Mouse (Mus musculus): ENCODE data around the gene Smg5. TPM values are rescaled to one million over a fixed set of nuclear protein-coding genes. Genes with fewer than 3 reads are reported as not detected.
"Not testable (repeated sequence)": the region's sequence is repeated elsewhere in the genome, so short reads cannot be mapped to it uniquely, and the experiment has no call there.

The Smg5 gene
- polyA plus RNA-seq, 1 experiment: 65.6 TPM

DNA sequence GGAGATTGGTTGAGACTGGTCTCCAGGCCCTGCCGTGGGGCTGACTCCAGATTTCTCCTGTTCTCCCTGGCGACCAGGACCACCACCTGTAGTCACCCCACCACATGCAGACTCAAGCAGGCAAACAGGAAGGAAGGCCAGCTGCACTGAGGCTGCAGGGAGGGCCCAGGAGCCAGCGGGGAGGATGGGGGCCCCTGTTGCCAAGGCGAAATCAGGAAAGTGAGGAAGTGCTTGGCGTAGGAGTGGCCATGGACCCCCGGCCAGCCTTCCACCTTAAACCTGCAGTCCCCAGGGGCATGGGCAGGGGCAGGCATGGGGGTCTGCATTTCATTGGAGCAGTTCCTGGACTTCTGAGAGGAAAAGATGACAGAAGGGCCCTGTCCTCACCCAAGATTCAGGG, 25.0 kb downstream of the Smg5 start:
- peaks cover 2% of the 10 kb centered on the region for H3K4me1 ChIP-seq (ENCODE audit: control insufficient read depth, insufficient read depth, low read length)
- WGBS: 24% methylated on average over 6 of the region's 6 CpGs

GRCm38 (mm10) chr3:88361612-88362313, 25.7 kb downstream of the Smg5 start:
- no peak overlapping the region for H3K27ac ChIP-seq (ENCODE audit: control insufficient read depth, insufficient read depth, low read depth, low read length, poor library complexity)
- WGBS: 78% methylated on average over 2 of the region's 2 CpGs
- H3K4me3 ChIP-seq (replicated peaks; ENCODE audit: control insufficient read depth, low read depth, low read length): no peak overlapping the region
- TF ChIP-seq CTCF (IDR thresholded peaks at IDR 0.05; ENCODE audit: control insufficient read depth, insufficient read depth, low read length) (no peak), POLR2A (IDR thresholded peaks at IDR 0.05; ENCODE audit: borderline replicate concordance, control insufficient read depth, low read depth, low read length) (no peak)
- H3K4me1 ChIP-seq (ENCODE audit: control insufficient read depth, insufficient read depth, low read length): peaks cover 2% of the 10 kb centered on the region

More for the DNA sequence above, 25.0 kb downstream of the Smg5 start:
- H3K4me3 ChIP-seq (replicated peaks; ENCODE audit: control insufficient read depth, low read depth, low read length): no peak overlapping the region
- H3K27ac ChIP-seq (ENCODE audit: control insufficient read depth, insufficient read depth, low read depth, low read length, poor library complexity): no peak overlapping the region
- TF ChIP-seq POLR2A (IDR thresholded peaks at IDR 0.05; ENCODE audit: borderline replicate concordance, control insufficient read depth, low read depth, low read length): no peak
- no peak for TF ChIP-seq CTCF (IDR thresholded peaks at IDR 0.05; ENCODE audit: control insufficient read depth, insufficient read depth, low read length)

DNA sequence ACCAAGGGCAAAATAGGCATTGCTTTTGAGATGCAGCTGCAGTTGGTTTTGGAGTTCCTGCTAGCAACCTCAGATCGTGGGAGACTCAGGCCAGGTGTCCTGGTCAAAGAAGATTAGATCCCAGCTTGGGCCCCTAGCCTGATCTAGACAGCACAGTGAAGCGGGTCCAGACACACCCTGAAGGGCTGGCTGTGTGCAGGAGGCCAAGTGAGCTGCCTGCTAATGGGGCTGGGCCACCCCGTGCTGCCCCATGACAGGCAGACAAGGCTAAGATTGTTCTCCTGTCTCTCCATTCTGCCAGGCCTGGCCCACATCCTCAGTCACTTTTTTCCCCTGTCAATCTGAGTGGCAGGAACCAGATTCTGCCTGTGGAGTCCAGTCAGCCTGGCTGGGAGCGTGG, 27.6 kb downstream of the Smg5 start:
- Histone ChIP-seq H3K4me3 (replicated peaks; ENCODE audit: control insufficient read depth, low read depth, low read length) (no peak overlapping the region), H3K27ac (ENCODE audit: control insufficient read depth, insufficient read depth, low read depth, low read length, poor library complexity) (peak overlapping the region; percentile 2; the same call in 1 of the 2 replicates), H3K4me1 (ENCODE audit: control insufficient read depth, insufficient read depth, low read length) (peaks cover 2% of the 10 kb centered on the region)
- TF ChIP-seq POLR2A (IDR thresholded peaks at IDR 0.05; ENCODE audit: borderline replicate concordance, control insufficient read depth, low read depth, low read length) (no peak), CTCF (IDR thresholded peaks at IDR 0.05; ENCODE audit: control insufficient read depth, insufficient read depth, low read length) (no peak)
- WGBS: 55% methylated on average over 4 of the region's 4 CpGs

- no peak within 1 kb of the TSS for H3K4me3 ChIP-seq (replicated peaks; ENCODE audit: control insufficient read depth, low read depth, low read length)
- 52% methylated on average over 16 of the region's 16 CpGs for WGBS
- peak within 1 kb of the TSS; percentile 2; the same call in 1 of the 2 replicates for H3K27ac ChIP-seq (ENCODE audit: control insufficient read depth, insufficient read depth, low read depth, low read length, poor library complexity)
- TF ChIP-seq POLR2A (IDR thresholded peaks at IDR 0.05; ENCODE audit: borderline replicate concordance, control insufficient read depth, low read depth, low read length) (no peak), CTCF (IDR thresholded peaks at IDR 0.05; ENCODE audit: control insufficient read depth, insufficient read depth, low read length) (no peak)
- peaks cover 2% of the 10 kb centered on the region for H3K4me1 ChIP-seq (ENCODE audit: control insufficient read depth, insufficient read depth, low read length)
Observed at GRCm38 (mm10) chr3:88364337-88364736, 28.3 kb downstream of the Smg5 start, which contains the start of gene Paqr6. Gene Paqr6 (plus strand): TSS chr3:88364584.

GRCm38 (mm10) chr3:88365705-88366361, 29.8 kb downstream of the Smg5 start:
- WGBS: 50% methylated on average over 34 of the region's 34 CpGs
- H3K4me1 ChIP-seq (ENCODE audit: control insufficient read depth, insufficient read depth, low read length): peaks cover 2% of the 10 kb centered on the region
- no peak overlapping the region; the same call in 1 of the 2 replicates for H3K27ac ChIP-seq (ENCODE audit: control insufficient read depth, insufficient read depth, low read depth, low read length, poor library complexity)
- no peak for TF ChIP-seq POLR2A (IDR thresholded peaks at IDR 0.05; ENCODE audit: borderline replicate concordance, control insufficient read depth, low read depth, low read length)
- TF ChIP-seq CTCF (IDR thresholded peaks at IDR 0.05; ENCODE audit: control insufficient read depth, insufficient read depth, low read length): no peak
- H3K4me3 ChIP-seq (replicated peaks; ENCODE audit: control insufficient read depth, low read depth, low read length): no peak overlapping the region

DNA sequence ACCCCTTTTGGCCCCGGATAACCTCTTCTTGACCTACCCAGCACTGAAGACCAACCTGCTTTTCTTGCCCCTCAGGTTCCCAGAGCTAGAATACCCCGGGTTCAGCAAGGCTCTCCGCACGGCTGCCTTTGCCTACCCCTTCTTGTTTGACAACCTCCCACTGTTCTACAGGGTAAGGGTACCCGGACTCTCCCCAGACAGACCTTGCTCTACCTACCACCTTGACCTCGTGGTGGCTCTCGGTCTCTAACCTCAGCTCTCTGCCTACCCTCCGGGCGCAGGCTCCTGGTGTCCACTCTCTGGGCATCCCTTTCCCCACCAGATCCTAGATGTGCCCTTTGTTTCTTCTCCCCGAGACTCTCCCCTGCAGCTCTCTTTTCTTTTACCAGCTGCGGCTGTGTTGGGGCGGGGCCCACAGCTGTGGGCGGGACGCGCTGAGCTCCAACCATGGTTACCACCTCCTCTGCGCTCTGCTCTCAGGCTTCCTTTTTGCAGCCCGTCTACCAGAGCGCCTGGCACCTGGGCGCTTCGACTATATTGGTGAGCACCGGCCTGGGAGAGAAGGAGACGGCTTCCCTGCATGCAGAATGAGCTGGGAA, 30.9 kb downstream of the Smg5 start:
- 7% methylated on average over 22 of the region's 22 CpGs for WGBS
- H3K27ac ChIP-seq (ENCODE audit: control insufficient read depth, insufficient read depth, low read depth, low read length, poor library complexity); H3K4me3 ChIP-seq (replicated peaks; ENCODE audit: control insufficient read depth, low read depth, low read length); H3K4me1 ChIP-seq (ENCODE audit: control insufficient read depth, insufficient read depth, low read length): not testable (repeated sequence)

- not testable (repeated sequence) for H3K4me1 ChIP-seq (ENCODE audit: control insufficient read depth, insufficient read depth, low read length); H3K4me3 ChIP-seq (replicated peaks; ENCODE audit: control insufficient read depth, low read depth, low read length); H3K27ac ChIP-seq (ENCODE audit: control insufficient read depth, insufficient read depth, low read depth, low read length, poor library complexity)
- 69% methylated on average over 3 of the region's 7 CpGs for WGBS
Observed at GRCm38 (mm10) chr3:88367517-88367916, 31.5 kb downstream of the Smg5 start.

GRCm38 (mm10) chr3:88368511-88368910, 32.5 kb downstream of the Smg5 start:
- not testable (repeated sequence) for H3K4me3 ChIP-seq (replicated peaks; ENCODE audit: control insufficient read depth, low read depth, low read length); H3K27ac ChIP-seq (ENCODE audit: control insufficient read depth, insufficient read depth, low read depth, low read length, poor library complexity); H3K4me1 ChIP-seq (ENCODE audit: control insufficient read depth, insufficient read depth, low read length)
- 79% methylated on average over 7 of the region's 7 CpGs for WGBS

DNA sequence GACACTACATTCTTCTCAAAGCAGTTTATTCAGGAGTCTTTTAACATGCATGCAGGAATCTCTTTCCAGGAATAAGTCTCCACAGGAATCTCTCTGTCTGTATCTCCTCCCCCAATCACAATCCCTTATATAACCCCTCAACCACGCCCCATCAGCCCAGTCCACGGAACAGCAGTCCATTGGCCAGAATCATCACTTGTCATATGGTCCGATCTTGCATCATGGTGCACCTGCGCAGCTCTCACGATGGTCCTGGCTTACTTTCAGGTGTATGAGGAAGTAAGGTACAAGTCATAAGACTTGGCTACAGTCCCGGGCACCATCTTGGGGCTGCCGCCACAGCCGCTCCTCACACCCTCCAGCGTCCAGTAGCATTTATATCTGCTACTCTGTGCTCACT, 36.6 kb downstream of the Smg5 start, which contains the start of gene Bglap3:
Bglap3 (minus strand) TSS at position 101 of the 400 bp plus-strand sequence.
- 86% methylated on average over 9 of the region's 9 CpGs for WGBS
- H3K4me3 ChIP-seq (replicated peaks; ENCODE audit: control insufficient read depth, low read depth, low read length); H3K4me1 ChIP-seq (ENCODE audit: control insufficient read depth, insufficient read depth, low read length); H3K27ac ChIP-seq (ENCODE audit: control insufficient read depth, insufficient read depth, low read depth, low read length, poor library complexity): not testable (repeated sequence)

DNA sequence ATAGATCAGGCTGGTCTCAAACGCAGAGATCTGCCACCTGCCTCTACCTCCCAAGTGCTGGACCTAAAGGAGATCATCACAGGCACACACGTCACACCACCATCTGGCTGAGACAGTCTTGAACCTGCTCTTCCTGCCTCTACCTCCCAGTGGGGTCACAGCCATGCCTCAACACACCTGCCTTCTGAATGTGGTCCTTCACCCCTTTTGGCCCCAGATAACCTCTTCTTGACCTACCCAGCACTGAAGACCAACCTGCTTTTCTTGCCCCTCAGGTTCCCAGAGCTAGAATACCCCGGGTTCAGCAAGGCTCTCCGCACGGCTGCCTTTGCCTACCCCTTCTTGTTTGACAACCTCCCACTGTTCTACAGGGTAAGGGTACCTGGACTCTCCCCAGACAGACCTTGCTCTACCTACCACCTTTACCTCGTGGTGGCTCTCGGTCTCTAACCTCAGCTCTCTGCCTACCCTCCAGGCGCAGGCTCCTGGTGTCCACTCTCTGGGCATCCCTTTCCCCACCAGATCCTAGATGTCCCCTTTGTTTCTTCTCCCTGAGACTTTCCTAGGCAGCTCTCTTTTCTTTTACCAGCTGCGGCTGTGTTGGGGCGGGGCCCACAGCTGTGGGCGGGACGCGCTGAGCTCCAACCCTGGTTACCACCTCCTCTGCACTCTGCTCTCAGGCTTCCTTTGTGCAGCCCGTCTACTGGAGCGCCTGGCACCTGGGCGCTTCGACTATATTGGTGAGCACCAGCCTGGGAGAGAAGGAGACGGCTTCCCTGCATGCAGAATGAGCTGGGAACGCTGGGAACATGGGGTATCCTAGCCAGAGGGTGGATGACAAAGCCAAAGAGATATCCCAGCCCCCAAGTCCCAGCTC, 39.9 kb downstream of the Smg5 start:
- not testable (repeated sequence) for H3K4me3 ChIP-seq (replicated peaks; ENCODE audit: control insufficient read depth, low read depth, low read length); H3K27ac ChIP-seq (ENCODE audit: control insufficient read depth, insufficient read depth, low read depth, low read length, poor library complexity); H3K4me1 ChIP-seq (ENCODE audit: control insufficient read depth, insufficient read depth, low read length)
- WGBS: 16% methylated on average over 19 of the region's 19 CpGs

DNA sequence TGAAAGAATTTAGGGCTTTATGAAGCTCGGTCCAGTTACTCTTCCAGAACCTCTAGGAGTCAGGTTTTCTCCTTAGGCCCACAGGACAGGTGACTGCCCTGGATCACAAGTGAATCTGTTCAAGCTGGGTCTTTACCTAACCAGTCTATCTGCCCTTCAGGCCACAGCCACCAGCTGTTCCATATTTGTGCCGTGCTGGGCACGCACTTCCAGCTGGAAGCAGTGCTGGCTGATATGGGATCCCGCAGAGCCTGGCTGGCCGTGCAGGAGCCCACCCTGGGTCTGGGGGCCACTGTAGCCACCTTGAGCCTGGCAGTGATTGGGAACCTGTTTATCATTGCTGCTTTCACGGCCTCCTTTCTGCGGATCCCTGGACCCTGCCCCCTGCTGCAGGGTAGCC, 40.6 kb downstream of the Smg5 start:
- not testable (repeated sequence) for H3K27ac ChIP-seq (ENCODE audit: control insufficient read depth, insufficient read depth, low read depth, low read length, poor library complexity); H3K4me1 ChIP-seq (ENCODE audit: control insufficient read depth, insufficient read depth, low read length); H3K4me3 ChIP-seq (replicated peaks; ENCODE audit: control insufficient read depth, low read depth, low read length)
- WGBS: 69% methylated on average over 7 of the region's 7 CpGs

Measured in bone marrow, adult 2 months (tissue).